Mouse (Mus musculus): ENCODE data around the gene Adap1.

The Adap1 gene

DNA sequence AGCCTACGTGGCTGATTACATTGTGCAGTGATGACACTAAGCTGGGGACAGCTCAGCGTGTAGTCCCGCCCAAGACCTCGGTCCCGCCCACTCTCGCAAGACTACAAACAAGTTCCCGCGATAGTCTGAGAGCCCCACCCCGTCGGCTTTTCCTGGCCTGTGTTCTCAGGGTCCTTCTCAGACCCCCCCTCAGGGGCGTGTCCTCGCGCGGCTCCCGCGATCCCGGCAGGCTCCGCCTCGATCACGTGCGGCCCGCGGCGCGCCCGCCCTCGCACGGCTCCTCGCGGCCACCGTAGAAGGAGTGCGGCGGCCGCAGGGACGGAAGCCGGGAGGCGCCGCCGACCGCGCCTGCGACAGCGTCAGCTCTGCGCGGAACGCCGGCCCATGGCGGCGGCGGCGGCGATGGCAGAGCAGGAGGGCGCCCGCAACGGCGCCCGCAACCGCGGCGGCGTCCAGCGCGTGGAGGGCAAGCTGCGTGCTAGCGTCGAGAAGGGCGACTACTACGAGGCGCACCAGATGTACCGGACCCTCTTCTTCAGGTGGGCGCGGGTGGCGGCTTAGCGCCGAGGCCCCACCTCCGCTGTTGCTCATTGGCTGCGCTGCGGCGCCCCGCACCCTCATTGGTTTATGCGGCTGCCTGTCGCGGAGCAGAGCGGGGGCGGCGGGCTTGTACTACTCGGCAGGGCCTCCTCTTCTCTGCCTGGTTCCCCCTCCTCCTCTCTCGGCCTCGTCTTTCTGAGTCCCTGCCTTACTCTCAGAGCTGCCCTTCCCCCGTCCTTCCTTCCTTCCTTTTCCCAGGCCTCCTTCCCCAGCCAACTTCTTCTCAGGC, 73.1 kb downstream of the Adap1 start, which contains the start of gene Get4:
TSS of gene Get4 (plus strand) at position 244 of the 829 bp plus-strand sequence.
- DNase-seq (ENCODE audit: low spot score) = peak; percentile 100

DNA sequence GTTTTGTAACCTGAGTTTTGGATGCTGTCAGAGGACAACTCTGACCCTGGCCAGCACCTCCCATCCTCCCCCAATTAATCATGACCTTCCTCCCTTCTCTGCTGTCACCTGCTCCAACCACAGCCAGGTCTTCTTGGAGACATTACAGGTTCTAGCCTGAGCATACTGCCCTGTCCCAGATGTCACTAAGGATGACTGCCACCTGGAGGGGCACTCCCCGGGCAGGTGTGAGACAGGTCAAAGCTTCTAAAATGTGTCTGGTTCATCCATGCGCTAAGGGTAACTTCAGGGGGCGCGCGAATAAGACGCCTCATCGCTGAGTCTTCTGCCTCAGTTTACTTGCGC, 73.7 kb downstream of the Adap1 start:
- no peak for DNase-seq (ENCODE audit: low spot score)

DNA sequence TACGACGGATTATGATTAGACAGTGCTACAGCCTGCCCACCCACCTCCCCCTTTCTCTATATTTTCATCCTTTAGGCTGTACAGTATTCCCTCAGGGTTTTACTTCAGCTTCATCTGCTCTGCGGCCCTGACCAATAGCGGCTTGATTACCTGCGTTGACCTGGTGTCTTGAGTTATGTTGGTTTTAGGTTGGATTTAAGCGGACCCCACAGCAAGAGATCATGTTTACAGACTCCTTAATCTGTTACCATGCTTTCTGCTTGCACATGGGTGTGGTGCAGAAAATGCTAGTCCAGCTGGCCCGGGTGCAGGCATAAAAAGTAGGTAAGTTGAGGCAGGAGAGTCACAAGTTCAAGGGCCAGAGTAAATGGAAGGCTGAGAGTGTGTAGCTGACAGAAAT, 74.1 kb downstream of the Adap1 start:
- no peak for DNase-seq (ENCODE audit: low spot score)

DNA sequence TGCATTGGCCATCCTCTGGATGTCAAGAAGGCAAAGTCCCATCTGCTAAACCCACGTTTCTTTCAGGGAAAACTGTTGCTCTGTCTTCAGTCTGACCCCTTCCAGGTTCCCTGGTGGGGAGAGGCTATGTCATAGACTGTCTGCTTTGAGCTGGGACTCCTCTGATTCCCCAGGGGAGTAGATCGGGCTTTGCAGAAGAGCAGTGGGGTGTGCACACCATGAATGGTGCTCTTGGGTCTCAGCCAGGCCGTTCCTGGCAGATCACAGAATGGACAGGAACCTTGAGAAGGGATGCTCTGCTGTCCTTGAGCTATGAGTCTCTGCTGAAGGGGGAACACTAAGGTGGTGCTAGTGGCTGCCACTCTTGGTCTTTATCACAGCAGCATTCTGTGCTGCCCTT, 76.6 kb downstream of the Adap1 start:
- no peak for DNase-seq (ENCODE audit: low spot score)

DNA sequence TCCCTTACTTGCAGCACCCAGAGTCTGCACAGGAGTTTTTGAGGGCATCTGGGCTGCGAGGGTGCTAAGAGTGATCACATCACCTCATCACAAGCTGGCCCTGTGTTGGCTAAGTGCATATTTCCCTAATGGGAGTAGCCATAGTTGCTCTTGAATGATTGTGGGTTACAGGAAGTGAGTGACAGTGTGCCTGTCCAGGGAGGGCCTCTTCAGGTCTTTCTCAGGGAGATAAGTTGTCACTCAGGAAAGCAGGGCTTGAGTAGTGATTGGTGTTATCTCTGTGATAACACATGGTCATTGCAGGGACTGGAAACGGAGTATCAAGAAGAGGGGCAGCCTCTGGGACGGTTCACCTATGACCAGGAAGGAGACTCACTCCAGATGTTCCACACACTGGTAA, 77.7 kb downstream of the Adap1 start:
- DNase-seq (ENCODE audit: low spot score) = no peak

DNA sequence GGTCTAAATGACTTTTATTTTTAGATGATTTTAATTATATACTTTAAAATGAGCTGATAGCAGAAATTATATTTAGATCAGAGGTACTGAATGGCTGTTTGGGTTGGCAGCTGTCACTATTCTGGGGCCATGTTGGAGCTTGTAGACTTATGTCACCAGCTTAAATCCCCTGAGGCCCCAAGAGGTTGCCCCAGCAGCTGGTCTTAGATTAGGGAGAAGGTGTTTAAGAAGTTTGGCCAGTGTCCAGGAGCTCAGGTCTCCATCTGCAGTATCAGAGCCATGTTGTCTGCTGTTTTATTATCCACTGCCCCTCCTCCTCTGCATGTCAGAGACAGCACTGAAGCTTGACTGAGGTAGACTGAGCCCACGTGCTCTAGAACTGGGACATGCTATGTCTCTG, 82.0 kb downstream of the Adap1 start:
- no peak for DNase-seq (ENCODE audit: low spot score)

DNA sequence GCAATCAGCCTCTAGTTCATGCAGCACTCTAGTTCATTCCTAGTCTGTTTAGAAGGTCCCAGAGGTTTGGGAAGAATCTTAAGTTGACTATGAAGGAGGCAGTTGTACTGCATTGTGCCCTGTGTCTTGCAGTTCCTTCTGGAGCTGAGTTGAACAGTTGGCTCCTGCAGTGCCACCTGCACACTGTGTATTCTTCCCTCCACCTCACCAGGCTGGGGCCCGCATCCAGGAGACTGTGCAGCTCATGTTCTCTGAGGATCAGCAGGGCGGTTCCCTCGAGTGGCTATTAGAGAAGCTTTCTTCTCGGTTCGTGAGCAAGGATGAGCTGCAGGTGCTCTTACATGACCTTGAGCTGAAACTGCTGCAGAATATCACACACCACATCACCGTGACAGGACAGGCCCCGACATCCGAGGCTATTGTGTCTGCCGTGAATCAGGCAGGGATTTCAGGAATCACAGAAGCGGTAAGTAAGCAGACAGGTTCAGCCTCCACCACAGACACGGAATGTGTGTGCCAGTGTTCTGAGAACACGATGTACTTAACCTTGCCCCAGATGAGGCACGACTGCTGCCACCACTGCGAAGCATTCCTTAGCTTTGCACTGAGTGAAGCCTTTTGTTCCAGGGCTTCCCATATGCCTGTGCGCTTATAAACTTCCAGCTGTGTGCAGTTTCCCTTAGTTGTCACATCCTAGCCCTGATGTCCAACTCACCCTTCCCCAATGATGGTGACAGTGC, 84.2 kb downstream of the Adap1 start:
- no peak for DNase-seq (ENCODE audit: low spot score)

DNA sequence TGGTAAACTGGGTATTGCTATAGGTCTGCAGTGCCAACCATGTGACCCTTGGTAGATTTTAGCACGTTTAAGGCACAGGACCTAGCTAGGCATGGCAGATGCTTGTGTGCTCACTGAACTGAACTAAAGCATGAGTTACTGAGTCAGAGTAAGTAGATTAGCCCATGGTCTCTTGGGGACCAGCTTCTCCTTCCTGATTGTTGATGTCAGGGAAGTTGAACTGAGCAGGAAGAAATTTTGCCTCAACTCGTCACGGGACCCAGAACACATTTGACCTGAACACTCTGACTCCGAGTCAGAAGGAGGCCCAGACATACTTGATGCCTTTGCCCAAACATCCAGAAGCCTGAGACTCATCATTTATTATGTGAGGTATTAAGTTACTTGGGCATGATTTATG, 88.0 kb downstream of the Adap1 start:
- DNase-seq (ENCODE audit: low spot score) = no peak

DNA sequence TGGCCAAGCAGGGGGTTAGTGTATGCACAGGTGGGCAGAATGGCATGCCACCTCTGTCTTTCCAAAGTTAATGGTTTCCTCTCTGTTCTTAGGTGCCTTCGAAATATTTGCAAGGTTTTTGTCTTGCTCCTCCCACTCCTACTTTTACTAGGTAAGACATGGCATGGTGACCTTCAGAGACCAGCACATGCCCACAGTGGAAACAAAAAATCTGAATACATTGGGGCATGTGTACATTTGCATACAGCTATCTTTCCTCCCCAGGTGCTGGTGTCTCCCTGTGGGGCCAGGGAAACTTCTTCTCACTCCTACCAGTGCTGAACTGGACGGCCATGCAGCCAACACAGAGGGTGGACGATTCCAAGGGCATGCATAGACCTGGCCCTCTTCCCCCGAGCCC, 91.0 kb downstream of the Adap1 start:
- DNase-seq (ENCODE audit: low spot score) = no peak

DNA sequence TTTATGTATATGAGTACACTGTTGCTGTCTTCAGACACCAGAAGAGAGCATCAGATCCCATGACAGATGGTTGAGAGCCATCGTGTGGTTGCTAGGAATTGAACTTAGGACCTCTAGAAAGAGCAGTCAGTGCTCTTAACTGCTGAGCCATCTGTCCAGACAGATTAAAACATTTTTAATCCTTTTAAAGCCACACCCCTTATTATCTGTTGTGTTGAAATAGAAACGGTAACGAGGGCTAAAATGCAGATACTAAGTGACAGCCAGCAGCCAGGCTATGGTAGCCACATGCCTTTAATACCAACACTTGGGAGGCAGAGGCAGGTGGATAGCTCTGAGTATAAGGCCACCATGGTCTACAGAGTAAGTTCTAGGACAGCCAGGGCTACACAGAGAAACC, 93.3 kb downstream of the Adap1 start:
- no peak for DNase-seq (ENCODE audit: low spot score)

DNA sequence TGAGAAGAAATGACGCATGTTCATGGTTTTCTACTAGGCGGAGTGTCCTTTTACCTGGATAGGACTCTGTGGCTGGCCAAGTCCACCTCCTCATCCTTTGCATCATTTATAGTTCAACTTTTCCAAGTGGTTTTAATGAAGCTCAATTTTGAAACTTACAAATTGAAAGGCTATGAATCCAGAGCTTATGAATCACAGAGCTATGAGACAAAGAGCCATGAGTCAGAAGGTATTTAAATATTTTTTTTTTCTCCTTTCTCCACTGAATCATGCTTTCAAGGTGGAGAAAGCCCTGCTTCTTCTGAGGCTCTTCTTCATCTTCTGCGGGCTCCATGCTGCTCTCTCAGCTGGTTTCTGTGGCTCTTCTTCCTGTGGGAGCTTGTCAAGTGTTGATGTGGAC, 95.7 kb downstream of the Adap1 start:
- DNase-seq (ENCODE audit: low spot score) = no peak

DNA sequence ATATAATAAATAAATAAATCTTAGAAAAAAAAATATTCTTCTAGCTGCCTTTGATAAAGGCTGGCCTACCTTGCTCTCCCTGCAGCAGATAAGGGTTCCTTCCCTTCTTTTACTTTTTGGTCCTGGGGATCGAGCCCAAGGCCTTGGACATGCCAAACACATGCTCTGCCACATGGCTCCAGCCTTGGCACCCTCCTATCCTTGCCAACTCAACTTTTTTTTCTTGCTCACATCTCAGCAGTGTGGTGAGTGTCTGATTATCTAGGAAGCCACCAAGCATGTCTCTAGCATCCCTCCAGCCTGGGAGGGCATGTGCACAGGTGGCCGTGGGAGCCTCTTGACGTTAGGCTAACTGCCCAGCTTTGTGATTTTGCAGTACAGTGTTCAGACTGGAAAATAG, 97.1 kb downstream of the Adap1 start:
- DNase-seq (ENCODE audit: low spot score) = no peak

DNA sequence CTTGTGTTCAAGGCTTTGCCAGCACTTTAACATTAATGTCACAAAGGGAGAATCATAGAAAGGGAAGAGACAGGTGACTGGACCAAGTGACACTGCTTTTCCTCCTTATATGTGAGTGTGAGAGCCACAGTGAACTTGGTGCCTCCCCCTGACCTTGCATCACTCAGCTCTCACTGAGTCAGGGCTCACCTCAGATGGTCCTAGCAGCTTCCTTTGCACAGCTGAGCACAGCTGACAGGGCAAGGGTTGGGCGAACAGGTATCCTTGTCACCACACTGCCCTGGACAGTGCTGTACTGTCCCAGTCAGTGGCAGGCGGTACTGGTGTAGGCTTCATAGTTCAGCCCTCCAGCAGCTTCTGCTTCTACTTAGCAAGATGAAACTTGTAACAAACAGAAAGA, 97.8 kb downstream of the Adap1 start:
- DNase-seq (ENCODE audit: low spot score) = no peak

DNA sequence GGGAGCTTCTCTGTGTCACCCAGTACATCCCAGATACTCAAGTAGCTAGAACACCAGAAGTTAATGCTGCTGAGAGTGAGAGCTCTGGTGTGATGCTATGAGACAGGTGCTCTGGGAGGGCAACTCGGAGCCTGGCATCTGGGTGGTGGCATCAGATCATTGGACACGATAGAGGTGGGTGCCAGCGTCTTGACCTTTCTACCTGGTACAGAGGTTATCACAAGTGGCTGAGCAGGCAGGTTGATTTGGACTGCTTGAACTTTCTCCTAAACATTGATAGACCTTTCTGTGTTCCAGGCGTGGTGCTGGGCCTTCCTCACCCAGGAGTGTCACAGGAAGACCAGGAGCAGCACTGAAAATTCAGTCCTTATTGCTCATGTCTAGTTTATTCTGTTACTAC, 98.2 kb downstream of the Adap1 start:
- DNase-seq (ENCODE audit: low spot score) = no peak

DNA sequence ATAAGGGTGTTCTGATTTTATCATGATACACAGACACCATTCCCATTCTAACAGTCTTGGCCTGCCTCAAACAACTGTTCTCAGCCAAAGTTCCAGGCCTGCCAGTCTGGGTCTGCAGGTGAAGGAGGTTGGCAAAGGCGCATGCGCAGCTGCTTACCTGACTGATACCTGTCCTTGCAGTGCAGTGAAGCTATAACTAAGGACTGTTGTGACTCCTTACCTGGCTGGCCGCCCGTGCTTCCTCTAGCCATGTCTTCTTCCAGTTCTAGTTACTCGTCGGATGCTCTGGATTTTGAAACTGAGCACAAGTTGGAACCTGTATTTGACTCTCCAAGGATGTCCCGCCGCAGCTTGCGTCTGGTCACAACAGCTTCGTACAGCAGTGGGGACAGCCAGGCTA, 102.1 kb downstream of the Adap1 start:
- DNase-seq (ENCODE audit: low spot score) = no peak
